Mouse (Mus musculus): Measurements from ENCODE around the gene Ube2ql1. TPM values are rescaled to one million over a fixed set of nuclear protein-coding genes. Genes with fewer than 3 reads are reported as not detected.
A peak's percentile ranks its signal among the peaks of the same experiment; 100 is the strongest.

The Ube2ql1 gene
- 0.24 and 0.32 TPM in 2 replicates for polyA plus RNA-seq (2015; fragmentation: Nextera tagmentation; extraction: Ambion mirVana)

DNA sequence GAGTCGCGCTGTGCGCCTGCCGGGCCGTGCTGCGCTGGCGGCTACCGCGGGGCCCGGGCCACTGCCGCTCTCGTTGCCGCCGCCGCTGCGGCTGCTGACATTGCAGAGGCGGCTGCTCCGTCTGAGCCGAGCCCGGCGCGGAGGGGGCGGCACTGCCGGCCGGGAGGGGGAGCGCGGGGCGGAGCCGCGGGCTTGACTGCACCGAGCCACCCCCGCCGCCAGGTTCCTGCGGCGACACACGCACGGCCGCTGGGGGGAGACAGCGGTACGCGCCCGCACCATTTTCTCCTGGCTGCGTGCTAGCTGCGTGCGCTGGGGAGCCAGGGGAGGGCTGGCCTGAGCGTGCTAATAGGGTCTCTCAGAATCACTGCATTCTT is at the start of gene Ube2ql1:
Ube2ql1 (minus strand) TSS at position 131 of the 377 bp plus-strand sequence.
- H3K36me3 ChIP-seq: no peaks in the 10 kb centered on the region
- H3K4me2 ChIP-seq: peak within 1 kb of the TSS; percentile 97
- peak within 1 kb of the TSS; percentile 60 for H3K4me3 ChIP-seq (replicated peaks)
- no peak within 1 kb of the TSS for H3K27ac ChIP-seq
- WGBS: under 1% methylated on average over 36 of the region's 46 CpGs
- H3K9ac ChIP-seq: peak within 1 kb of the TSS; percentile 35; the same call in 1 of the 2 replicates
- peaks cover 19% of the 10 kb centered on the region; the same call in 1 of the 2 replicates for H3K4me1 ChIP-seq
- H3K9me3 ChIP-seq: no peaks in the 10 kb centered on the region
- H3K27me3 ChIP-seq (replicated peaks): peaks cover 56% of the 10 kb centered on the region
- ATAC-seq (ENCODE audit: insufficient read depth, low FRiP score, low read depth): peak; percentile 88

DNA sequence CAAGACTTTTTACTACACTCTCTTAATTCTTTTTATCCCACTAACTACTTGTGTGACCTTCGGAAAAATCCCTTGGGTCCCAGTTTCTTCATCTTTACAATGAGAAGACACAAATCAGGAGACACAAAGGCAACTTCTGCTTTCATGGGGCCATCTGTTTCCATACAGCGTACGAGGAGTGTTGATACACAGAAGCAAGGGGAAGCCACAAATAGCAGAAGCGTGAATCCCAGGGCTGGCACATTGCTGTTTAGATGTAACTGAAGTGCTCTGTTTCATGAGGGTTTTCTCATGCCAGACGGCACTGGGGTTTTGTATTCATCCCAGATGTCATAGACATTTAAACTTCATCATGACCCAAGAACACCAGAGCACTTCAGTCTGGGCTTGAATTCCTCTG is 49.0 kb upstream of the Ube2ql1 start:
- ATAC-seq (ENCODE audit: insufficient read depth, low FRiP score, low read depth): no peak
- Histone ChIP-seq H3K36me3 (no peaks in the 10 kb centered on the region), H3K27me3 (replicated peaks) (no peaks in the 10 kb centered on the region), H3K4me2 (no peak overlapping the region), H3K4me1 (no peaks in the 10 kb centered on the region), H3K9ac (no peak overlapping the region), H3K9me3 (no peaks in the 10 kb centered on the region), H3K27ac (no peak overlapping the region), H3K4me3 (replicated peaks) (no peak overlapping the region)
- WGBS: 77% methylated on average over 5 of the region's 5 CpGs

- 87% methylated on average over 19 of the region's 19 CpGs for WGBS
- Histone ChIP-seq H3K27ac (no peak overlapping the region), H3K9ac (no peak overlapping the region), H3K4me3 (replicated peaks) (no peak overlapping the region), H3K4me1 (no peaks in the 10 kb centered on the region), H3K4me2 (no peak overlapping the region), H3K9me3 (no peaks in the 10 kb centered on the region), H3K27me3 (replicated peaks) (no peaks in the 10 kb centered on the region), H3K36me3 (no peaks in the 10 kb centered on the region)
- ATAC-seq (ENCODE audit: insufficient read depth, low FRiP score, low read depth): no peak
These were observed 38.5 kb upstream of the Ube2ql1 start for GRCm38 (mm10) chr13:69778221-69778620.

DNA sequence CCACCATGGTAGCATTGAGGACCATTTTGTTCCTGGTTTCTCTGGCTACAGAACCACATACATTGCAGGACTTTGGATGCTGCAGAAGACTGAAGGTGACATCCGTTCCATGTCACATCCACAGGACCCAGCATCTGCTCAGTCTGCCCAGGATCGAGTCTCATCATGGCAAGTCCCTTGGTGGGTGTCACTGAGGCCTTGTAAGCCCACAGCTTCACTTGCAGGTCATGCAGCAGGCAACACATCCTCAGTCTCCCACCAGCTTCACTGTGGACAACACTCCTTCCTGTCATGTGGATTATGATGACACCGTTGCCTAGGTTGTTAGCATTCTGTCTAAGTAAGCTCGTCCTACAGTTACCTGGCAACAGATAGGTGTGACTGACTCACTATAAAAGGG is 32.7 kb upstream of the Ube2ql1 start:
- Histone ChIP-seq H3K9ac (no peak overlapping the region), H3K27ac (no peak overlapping the region), H3K9me3 (no peaks in the 10 kb centered on the region), H3K27me3 (replicated peaks) (no peaks in the 10 kb centered on the region), H3K36me3 (no peaks in the 10 kb centered on the region), H3K4me1 (no peaks in the 10 kb centered on the region), H3K4me2 (no peak overlapping the region), H3K4me3 (replicated peaks) (no peak overlapping the region)
- ATAC-seq (ENCODE audit: insufficient read depth, low FRiP score, low read depth): no peak
- 79% methylated on average over 4 of the region's 4 CpGs for WGBS

DNA sequence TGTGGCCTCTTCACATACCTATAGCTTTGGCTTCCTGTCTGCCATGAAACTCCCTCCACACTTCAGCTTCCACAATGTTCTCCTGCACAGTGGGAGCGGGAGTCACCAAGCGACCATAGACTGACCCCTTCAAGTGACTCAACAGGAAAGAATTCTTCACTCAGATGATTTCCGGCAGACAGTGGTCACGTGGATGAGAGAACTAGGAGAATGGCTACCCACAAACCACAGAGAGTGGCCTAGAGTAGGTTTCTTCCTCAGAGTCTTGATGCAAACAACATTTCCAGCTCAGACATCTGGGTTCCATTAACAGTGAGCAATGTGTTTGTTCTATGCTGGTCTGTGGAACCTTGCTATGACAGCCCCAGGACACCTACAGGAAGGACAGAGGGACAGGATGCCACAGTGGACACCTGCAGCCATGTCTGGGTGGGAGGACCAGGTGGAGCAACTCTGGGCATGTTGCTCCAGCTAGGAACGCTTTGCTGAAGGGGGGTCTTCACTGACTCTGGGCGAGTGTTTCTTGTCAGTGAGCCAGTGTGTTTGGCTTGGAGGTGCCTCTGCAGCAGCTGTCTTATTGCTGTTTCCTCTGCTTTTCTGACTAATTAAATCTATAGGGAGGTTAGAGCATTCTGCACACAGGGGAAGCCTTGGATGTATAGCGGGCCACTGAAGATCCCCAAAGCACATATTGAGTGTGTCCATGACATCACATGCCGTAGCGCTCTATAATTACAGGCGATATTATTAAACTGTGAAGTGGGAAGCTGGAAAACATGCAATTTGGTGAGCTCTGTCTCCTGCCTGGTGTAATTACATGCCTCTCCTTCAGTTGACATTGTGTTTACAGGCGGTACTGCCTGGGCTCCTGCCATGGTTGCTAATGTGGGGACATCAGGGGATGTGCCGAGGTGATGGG is 31.1 kb upstream of the Ube2ql1 start:
- no peak for ATAC-seq (ENCODE audit: insufficient read depth, low FRiP score, low read depth)
- H3K4me3 ChIP-seq (replicated peaks): no peak overlapping the region
- H3K36me3 ChIP-seq: no peaks in the 10 kb centered on the region
- H3K27me3 ChIP-seq (replicated peaks): no peaks in the 10 kb centered on the region
- H3K9me3 ChIP-seq: no peaks in the 10 kb centered on the region
- no peak overlapping the region for H3K27ac ChIP-seq
- no peaks in the 10 kb centered on the region for H3K4me1 ChIP-seq
- H3K4me2 ChIP-seq: no peak overlapping the region
- no peak overlapping the region for H3K9ac ChIP-seq
- WGBS: 79% methylated on average over 12 of the region's 12 CpGs

- Histone ChIP-seq H3K9ac (no peak overlapping the region), H3K27ac (no peak overlapping the region), H3K9me3 (no peaks in the 10 kb centered on the region), H3K36me3 (no peaks in the 10 kb centered on the region), H3K4me2 (no peak overlapping the region), H3K4me1 (no peaks in the 10 kb centered on the region), H3K4me3 (replicated peaks) (no peak overlapping the region), H3K27me3 (replicated peaks) (no peaks in the 10 kb centered on the region)
- WGBS: 88% methylated on average over 10 of the region's 10 CpGs
- no peak for ATAC-seq (ENCODE audit: insufficient read depth, low FRiP score, low read depth)
These were observed 28.5 kb upstream of the Ube2ql1 start for GRCm38 (mm10) chr13:69768152-69768551.

GRCm38 (mm10) chr13:69764646-69765045 is 25.0 kb upstream of the Ube2ql1 start:
- no peak overlapping the region for H3K9ac ChIP-seq
- H3K9me3 ChIP-seq: no peaks in the 10 kb centered on the region
- H3K36me3 ChIP-seq: no peaks in the 10 kb centered on the region
- H3K4me1 ChIP-seq: no peaks in the 10 kb centered on the region
- H3K27me3 ChIP-seq (replicated peaks): no peaks in the 10 kb centered on the region
- no peak for ATAC-seq (ENCODE audit: insufficient read depth, low FRiP score, low read depth)
- WGBS: 51% methylated on average over 9 of the region's 9 CpGs
- no peak overlapping the region for H3K4me3 ChIP-seq (replicated peaks)
- H3K4me2 ChIP-seq: no peak overlapping the region
- no peak overlapping the region for H3K27ac ChIP-seq

DNA sequence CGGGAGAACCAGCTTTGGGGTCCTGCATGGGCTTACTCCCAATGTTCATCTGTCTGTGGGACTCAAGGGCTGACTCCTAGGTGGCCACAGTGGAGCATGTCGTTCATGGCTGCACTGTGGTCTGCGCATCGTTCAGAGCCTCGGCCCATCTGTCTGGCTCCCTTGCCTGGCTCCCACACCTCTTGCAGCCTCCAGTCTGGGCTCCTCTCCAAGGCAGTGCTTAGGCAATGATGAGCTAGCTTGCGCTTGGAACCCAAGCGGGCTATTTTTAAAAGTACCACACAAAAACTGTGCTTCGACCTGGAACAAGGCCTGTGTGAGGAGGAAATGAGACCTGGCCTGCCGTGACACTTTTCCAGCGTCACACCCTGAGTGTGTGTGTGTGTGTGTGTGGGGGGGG is 21.7 kb upstream of the Ube2ql1 start:
- no peak; the same call in 1 of the 2 replicates for ATAC-seq (ENCODE audit: insufficient read depth, low FRiP score, low read depth)
- no peak overlapping the region for H3K9ac ChIP-seq
- H3K27ac ChIP-seq: no peak overlapping the region
- no peaks in the 10 kb centered on the region for H3K27me3 ChIP-seq (replicated peaks)
- 64% methylated on average over 10 of the region's 10 CpGs for WGBS
- H3K4me3 ChIP-seq (replicated peaks): no peak overlapping the region
- H3K4me2 ChIP-seq: no peak overlapping the region
- H3K4me1 ChIP-seq: no peaks in the 10 kb centered on the region
- no peaks in the 10 kb centered on the region for H3K9me3 ChIP-seq
- no peaks in the 10 kb centered on the region for H3K36me3 ChIP-seq

DNA sequence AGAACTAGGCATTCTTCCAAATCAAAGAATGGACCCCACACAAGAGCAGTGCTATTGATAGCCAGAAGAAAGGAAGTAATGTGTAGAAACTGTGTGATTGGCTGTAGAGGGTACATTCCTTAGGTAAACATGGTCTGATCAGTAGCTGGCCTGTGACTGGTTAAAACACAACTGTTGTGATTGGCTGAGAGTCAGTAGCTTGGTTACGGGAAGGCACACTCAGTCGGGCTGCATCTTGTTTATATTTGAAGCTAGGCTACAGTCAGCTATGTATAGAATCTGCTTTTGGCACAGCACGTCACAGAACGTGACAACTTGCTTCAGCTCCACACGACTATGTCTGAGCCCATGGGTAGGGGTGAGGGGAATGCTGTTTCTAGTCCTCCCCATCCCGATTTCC is 19.3 kb upstream of the Ube2ql1 start:
- Histone ChIP-seq H3K9ac (no peak overlapping the region), H3K36me3 (no peaks in the 10 kb centered on the region), H3K4me2 (no peak overlapping the region), H3K9me3 (no peaks in the 10 kb centered on the region), H3K27me3 (replicated peaks) (no peaks in the 10 kb centered on the region), H3K27ac (no peak overlapping the region), H3K4me1 (no peaks in the 10 kb centered on the region), H3K4me3 (replicated peaks) (no peak overlapping the region)
- WGBS: 53% methylated on average over 6 of the region's 6 CpGs
- ATAC-seq (ENCODE audit: insufficient read depth, low FRiP score, low read depth): no peak

GRCm38 (mm10) chr13:69752875-69753274 is 13.2 kb upstream of the Ube2ql1 start:
- Histone ChIP-seq H3K9ac (no peak overlapping the region), H3K36me3 (no peaks in the 10 kb centered on the region), H3K4me3 (replicated peaks) (no peak overlapping the region), H3K27ac (no peak overlapping the region), H3K4me2 (no peak overlapping the region), H3K4me1 (no peaks in the 10 kb centered on the region), H3K27me3 (replicated peaks) (no peaks in the 10 kb centered on the region), H3K9me3 (no peaks in the 10 kb centered on the region)
- 59% methylated on average over 2 of the region's 2 CpGs for WGBS
- no peak for ATAC-seq (ENCODE audit: insufficient read depth, low FRiP score, low read depth)

DNA sequence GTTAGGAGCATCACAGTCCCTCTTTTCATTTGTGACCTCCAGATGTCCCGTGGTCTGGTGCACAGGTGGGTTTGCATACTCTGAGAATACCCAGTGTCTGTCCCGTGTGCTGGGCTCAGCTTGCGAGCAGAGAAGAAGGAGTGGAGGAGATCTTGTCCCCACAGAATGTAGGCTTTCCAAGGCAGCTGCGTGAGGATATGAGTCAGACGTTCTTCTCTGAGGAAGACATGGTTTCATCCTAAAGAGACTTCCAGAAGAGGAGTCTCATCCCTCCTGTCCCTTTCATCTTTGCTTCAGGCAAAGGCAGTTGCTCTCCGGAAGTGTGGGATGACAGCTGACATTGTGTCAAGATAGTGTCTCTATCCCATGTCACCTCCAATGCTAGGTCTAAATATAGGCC is 11.8 kb upstream of the Ube2ql1 start:
- Histone ChIP-seq H3K4me3 (replicated peaks) (no peak overlapping the region), H3K27me3 (replicated peaks) (no peaks in the 10 kb centered on the region), H3K4me1 (no peaks in the 10 kb centered on the region), H3K9me3 (no peaks in the 10 kb centered on the region), H3K9ac (no peak overlapping the region), H3K36me3 (no peaks in the 10 kb centered on the region), H3K4me2 (no peak overlapping the region), H3K27ac (no peak overlapping the region)
- ATAC-seq (ENCODE audit: insufficient read depth, low FRiP score, low read depth): no peak
- 82% methylated on average over 6 of the region's 6 CpGs for WGBS

GRCm38 (mm10) chr13:69748756-69749155 is 9.1 kb upstream of the Ube2ql1 start:
- no peak overlapping the region for H3K27ac ChIP-seq
- no peaks in the 10 kb centered on the region for H3K9me3 ChIP-seq
- H3K9ac ChIP-seq: no peak overlapping the region
- no peak overlapping the region for H3K4me3 ChIP-seq (replicated peaks)
- no peaks in the 10 kb centered on the region for H3K36me3 ChIP-seq
- H3K4me2 ChIP-seq: no peak overlapping the region
- 68% methylated on average over 4 of the region's 4 CpGs for WGBS
- no peaks in the 10 kb centered on the region for H3K27me3 ChIP-seq (replicated peaks)
- no peaks in the 10 kb centered on the region for H3K4me1 ChIP-seq
- no peak for ATAC-seq (ENCODE audit: insufficient read depth, low FRiP score, low read depth)

Data from stomach, embryonic 15.5 days (tissue).